Mouse (Mus musculus) bone marrow, adult 2 months (tissue): ENCODE measurements around the gene Glyr1.

Experiments used
- CTCF ChIP-seq: fragments of 200-500 bp; IDR thresholded peaks from 2 replicates; pipeline ENCODE4 v1.5.1; 2011; ENCODE audit warnings: low read length, control low read depth; ENCODE audit not compliant: control insufficient read depth, insufficient read depth
- POLR2A ChIP-seq: fragments of 200-500 bp; IDR thresholded peaks from 2 replicates; pipeline ENCODE4 v1.6.1; 2011; ENCODE audit warnings: low read depth, mild to moderate bottlenecking, control low read depth, low read length, borderline replicate concordance; ENCODE audit not compliant: control insufficient read depth

DNA sequence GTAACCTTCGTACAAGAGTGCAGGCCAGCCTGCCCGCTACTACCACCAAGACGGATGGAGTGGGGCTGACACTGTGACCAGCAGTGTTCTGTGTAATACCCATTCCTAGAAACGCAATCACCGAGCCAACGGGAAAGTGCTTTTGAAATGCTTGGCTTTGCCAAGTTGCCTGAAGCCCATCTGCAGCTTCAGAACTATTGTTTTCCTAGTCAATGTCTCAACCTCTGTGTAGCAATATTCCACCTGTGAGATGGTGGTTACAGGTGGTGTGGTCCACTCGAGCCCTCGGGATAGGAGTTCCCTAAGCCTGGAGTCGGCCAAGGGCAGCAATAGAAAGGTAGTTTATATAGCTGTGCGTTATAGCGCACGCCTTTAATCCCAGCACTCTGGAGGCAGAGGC is 64.9 kb downstream of the Glyr1 start:
- TF ChIP-seq CTCF (no peak), POLR2A (no peak)
